Mouse (Mus musculus) heart, embryonic 11.5 days (tissue): ENCODE data around the gene Emx1. TPM values are rescaled to one million over a fixed set of nuclear protein-coding genes. Genes with fewer than 3 reads are reported as not detected.

ENCODE experiments used
- ATAC-seq: fragments of 200-750 bp; cut with Nextera tagmentation; replicated peaks from 2 replicates; pipeline ENCODE4 v1.8.0; 2017; ENCODE audit warnings: moderate library complexity; ENCODE audit not compliant: insufficient number of reproducible peaks, low FRiP score, low TSS enrichment
- H3K27ac ChIP-seq: fragments of 300-500 bp; sonication (generic); 2 replicates; pipeline ENCODE4 v1.5.1; 2014; ENCODE audit warnings: mild to moderate bottlenecking, low read depth, low read length
- H3K27me3 ChIP-seq: fragments of 300-500 bp; sonication (generic); 2 replicates; pipeline ENCODE4 v1.6.1; 2014; ENCODE audit warnings: mild to moderate bottlenecking, low read length, mixed read lengths; ENCODE audit not compliant: control insufficient read depth, insufficient read depth
- H3K36me3 ChIP-seq: fragments of 300-500 bp; sonication (generic); 2 replicates; pipeline ENCODE4 v1.6.1; 2014; ENCODE audit warnings: mild to moderate bottlenecking, low read length, moderate library complexity, mixed read lengths; ENCODE audit not compliant: control insufficient read depth, insufficient read depth
- H3K4me1 ChIP-seq: fragments of 300-500 bp; sonication (generic); 2 replicates; pipeline ENCODE4 v1.6.1; 2014; ENCODE audit warnings: low read length; ENCODE audit not compliant: control insufficient read depth, insufficient read depth
- H3K4me2 ChIP-seq: fragments of 300-500 bp; sonication (generic); 2 replicates; pipeline ENCODE4 v1.6.1; 2014; ENCODE audit warnings: mild to moderate bottlenecking, moderate library complexity
- H3K4me3 ChIP-seq: fragments of 300-500 bp; sonication (generic); 2 replicates; pipeline ENCODE4 v1.5.1; 2014; ENCODE audit warnings: low read depth, low read length
- H3K9ac ChIP-seq: fragments of 300-500 bp; sonication (generic); 2 replicates; pipeline ENCODE4 v1.6.1; 2014; ENCODE audit warnings: mild to moderate bottlenecking, low read depth, low read length, moderate library complexity
- H3K9me3 ChIP-seq: fragments of 300-500 bp; sonication (generic); replicated peaks from 2 replicates; pipeline ENCODE4 v1.6.1; 2016; ENCODE audit warnings: low read length; ENCODE audit not compliant: control insufficient read depth
- WGBS: fragments of 180-500 bp; shearing (Covaris S2); extraction: QIAGEN DNeasy Blood & Tissue Kit; methylation state at CpG from one replicate; pipeline ENCODE4 v1.1.7; 2014; ENCODE audit not compliant: insufficient replicate concordance; 5-methylcytosine and 5-hydroxymethylcytosine counted together
- polyA plus RNA-seq: library from polyadenylated mRNA; unstranded; fragments of >200 nt; fragmentation: Nextera tagmentation; extraction: Ambion mirVana; gene quantifications from 2 replicates; pipeline ENCODE4 v1.2.1, GENCODE M21; 2014

Gene Emx1
- polyA plus RNA-seq, 1 experiment from 2014 or later, result not detected

DNA sequence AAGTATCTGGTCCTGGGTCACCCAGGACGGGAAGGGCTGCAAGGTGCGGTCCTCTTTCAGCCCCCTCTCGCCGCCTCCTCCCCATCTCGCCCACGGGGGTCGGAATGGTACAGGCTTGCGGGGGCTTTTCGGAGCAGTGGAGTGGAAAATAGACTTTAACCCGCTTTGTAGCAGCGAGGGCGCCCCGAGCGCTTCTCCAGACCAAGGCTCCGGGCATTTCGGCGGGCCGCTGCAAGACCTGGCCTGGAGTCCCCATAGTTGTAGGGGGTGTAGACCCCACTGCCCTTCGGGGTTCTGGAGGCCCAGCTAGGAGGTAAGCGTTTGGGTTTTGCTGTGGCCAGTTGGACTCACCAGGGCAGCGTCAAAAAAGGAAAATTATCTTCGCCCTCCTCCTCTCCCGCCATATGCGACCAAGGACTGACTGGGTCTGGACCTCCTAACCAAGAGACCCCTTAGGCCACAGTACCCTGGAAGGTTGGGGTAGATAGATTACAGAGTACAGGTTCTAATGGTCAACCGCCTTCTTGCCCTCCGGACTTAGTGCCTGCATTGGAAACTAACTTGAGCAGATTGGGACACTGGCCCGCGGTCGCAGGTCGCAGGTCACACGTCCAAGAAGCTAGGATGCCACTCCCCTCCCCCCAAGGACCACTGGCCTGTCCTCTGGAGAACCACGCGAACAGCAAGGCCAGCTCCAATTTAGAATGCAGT is 1.1 kb upstream of the Emx1 start:
- Histone ChIP-seq H3K36me3 (no peaks in the 10 kb centered on the region), H3K9ac (no peak overlapping the region), H3K27ac (no peak overlapping the region), H3K27me3 (peaks cover 71% of the 10 kb centered on the region), H3K4me3 (peak overlapping the region; percentile 43; the same call in 1 of the 2 replicates), H3K9me3 (no peaks in the 10 kb centered on the region), H3K4me1 (peaks cover 12% of the 10 kb centered on the region), H3K4me2 (peak overlapping the region; percentile 41)
- no peak for ATAC-seq
- WGBS, result 2% methylated on average over 33 of the region's 33 CpGs

DNA sequence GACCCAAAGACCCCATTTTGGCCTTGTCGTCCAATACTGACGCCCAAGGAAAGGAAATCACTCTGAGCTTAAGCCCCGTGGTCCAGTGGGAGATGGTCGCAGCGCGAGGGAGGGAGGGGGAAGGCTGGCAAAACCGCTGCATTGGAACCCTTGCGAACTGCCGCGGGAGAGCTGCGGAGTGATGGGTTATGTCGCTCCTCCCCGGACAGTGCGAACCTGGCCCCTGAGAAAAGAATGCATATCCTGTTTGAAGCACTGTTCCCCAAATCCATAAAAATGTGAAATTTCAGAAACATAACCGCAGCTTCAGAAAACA is 536 bp upstream of the Emx1 start:
- Histone ChIP-seq H3K4me2 (no peak overlapping the region), H3K9ac (no peak overlapping the region), H3K27me3 (peaks cover 76% of the 10 kb centered on the region), H3K27ac (no peak overlapping the region), H3K36me3 (no peaks in the 10 kb centered on the region), H3K4me1 (peaks cover 12% of the 10 kb centered on the region), H3K4me3 (peak overlapping the region; percentile 43; the same call in 1 of the 2 replicates), H3K9me3 (no peaks in the 10 kb centered on the region)
- ATAC-seq, result no peak
- WGBS, result under 1% methylated on average over 15 of the region's 15 CpGs

DNA sequence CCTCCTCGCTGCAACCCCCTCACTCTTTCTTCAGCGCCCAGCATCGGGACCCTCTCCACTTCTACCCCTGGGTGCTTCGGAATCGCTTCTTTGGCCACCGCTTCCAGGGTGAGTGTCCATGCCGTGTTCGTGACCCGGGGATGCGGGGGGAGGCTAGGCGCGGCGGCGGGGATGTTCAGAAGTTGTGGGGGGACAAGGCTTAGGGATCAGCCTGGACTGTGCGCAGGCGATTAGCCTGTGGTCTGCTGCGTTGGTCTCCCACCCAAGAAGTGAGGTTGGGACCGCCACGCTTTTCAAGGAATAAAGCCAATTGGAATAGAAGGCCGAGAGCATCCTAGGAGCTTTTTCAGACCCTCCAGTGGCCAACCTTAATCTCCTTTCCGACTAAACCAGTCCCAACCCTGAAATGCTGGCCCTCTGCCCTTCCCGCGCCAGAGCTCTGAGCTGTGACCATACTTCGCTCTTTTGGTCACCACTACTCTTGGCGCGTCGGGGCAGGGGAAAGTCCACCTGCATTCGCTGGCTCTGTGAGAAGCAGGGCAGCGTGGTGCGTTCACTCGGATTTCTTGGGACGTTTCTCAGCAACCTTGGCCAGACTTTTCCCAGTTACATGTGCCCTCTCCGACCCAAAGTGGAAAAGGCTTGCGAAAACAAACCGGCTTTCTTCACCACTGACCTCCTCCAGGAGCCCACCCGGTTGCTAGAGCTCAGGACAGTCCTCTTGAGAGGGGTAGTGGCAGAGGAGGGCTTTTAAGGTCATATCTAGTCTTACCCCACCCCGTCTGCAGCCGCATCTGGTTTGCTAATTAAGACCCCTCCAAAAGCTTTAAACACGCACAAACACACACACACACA is 1.2 kb downstream of the Emx1 start:
- peaks cover 12% of the 10 kb centered on the region for H3K4me1 ChIP-seq
- H3K4me2 ChIP-seq, result peak overlapping the region; percentile 72
- H3K27ac ChIP-seq, result no peak overlapping the region
- H3K9ac ChIP-seq, result no peak overlapping the region
- no peak for ATAC-seq
- H3K36me3 ChIP-seq, result no peaks in the 10 kb centered on the region
- no peaks in the 10 kb centered on the region for H3K9me3 ChIP-seq
- 1% methylated on average over 39 of the region's 39 CpGs for WGBS
- H3K27me3 ChIP-seq, result peaks cover 89% of the 10 kb centered on the region
- H3K4me3 ChIP-seq, result peak overlapping the region; percentile 43

DNA sequence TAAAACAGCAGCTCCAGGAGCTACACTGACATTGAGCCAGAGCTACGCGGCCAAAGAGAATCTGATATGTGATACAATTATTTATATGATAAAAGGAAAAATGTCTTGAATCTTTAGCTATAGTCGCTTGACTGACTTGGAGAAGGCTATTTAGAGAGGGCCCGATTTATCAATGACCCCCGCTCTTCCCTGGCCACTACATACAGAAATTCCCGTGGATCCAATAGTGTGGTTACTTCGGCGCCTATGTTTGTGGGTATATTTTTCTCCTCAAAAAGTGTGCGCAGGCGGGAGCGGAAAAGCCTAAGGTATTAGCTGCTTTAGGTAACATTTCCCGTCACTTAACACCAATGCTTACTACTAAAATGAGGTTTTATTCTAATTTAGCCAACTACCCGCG is 2.1 kb downstream of the Emx1 start:
- Histone ChIP-seq H3K9ac (no peak overlapping the region), H3K27me3 (peaks cover 92% of the 10 kb centered on the region), H3K9me3 (no peaks in the 10 kb centered on the region), H3K4me2 (no peak overlapping the region), H3K4me3 (no peak overlapping the region), H3K27ac (no peak overlapping the region), H3K36me3 (no peaks in the 10 kb centered on the region), H3K4me1 (peaks cover 12% of the 10 kb centered on the region)
- WGBS, result 7% methylated on average over 14 of the region's 14 CpGs
- ATAC-seq, result no peak

DNA sequence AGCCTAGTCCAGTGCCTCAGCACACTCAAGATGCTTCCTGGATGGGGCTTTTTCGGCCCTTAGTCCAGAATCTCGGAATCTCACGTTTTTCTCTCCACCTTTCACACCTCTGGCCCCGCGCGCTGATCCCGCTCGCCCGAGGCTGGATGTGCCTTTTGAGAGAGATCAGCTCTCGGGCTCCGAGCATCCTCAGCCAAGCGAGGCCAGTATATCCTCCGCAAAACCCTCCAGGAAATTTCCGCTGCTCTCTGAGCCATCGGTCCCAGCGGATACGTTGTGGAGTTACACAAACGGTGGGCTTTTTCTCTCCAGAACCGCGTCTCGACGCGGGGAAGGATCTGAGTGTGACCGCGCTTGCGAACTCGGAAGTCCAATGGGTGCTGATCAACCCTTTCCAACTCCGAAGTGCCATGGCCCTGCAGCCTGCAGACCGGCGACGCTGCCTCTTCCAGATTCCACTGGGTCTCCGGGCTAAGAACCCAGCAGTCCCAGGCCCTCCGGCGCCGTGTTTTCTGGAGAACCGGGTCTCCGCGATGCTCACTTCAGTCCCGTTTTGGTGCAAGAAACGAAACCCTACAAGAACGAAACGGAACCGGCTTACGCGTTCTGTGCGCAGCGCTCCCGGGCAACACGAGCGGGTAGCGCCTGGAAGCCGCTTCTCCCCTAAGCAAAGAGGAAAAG is 2.8 kb downstream of the Emx1 start:
- Histone ChIP-seq H3K9ac (no peak overlapping the region), H3K4me1 (peaks cover 12% of the 10 kb centered on the region), H3K4me3 (peak overlapping the region; percentile 41), H3K36me3 (no peaks in the 10 kb centered on the region), H3K9me3 (no peaks in the 10 kb centered on the region), H3K4me2 (peak overlapping the region; percentile 71), H3K27me3 (peaks cover 94% of the 10 kb centered on the region), H3K27ac (no peak overlapping the region)
- under 1% methylated on average over 52 of the region's 52 CpGs for WGBS
- ATAC-seq, result no peak

DNA sequence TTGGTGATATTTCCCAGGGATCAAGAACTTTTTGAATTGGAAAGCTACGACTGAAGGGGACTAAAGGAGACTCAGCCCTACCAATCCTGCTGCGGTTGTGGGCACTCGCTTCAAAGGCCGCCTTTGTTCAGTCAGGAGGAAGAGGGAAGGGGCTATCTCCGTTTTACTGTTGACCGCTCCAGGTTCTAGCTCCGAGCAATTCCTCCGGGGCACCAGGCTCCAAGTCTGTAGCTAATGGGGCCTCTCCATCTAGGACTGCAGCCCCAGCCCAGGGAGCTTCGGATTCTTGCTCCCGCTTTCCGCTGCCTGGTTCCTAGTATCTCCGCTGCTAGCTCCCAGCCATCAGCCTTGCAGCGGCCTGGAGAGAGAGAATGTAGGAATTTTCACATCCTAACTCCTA is 3.4 kb downstream of the Emx1 start:
- no peak for ATAC-seq
- no peaks in the 10 kb centered on the region for H3K9me3 ChIP-seq
- peaks cover 92% of the 10 kb centered on the region for H3K27me3 ChIP-seq
- no peak overlapping the region for H3K9ac ChIP-seq
- H3K27ac ChIP-seq, result no peak overlapping the region
- H3K4me2 ChIP-seq, result peak overlapping the region; percentile 71
- H3K4me3 ChIP-seq, result peak overlapping the region; percentile 41
- WGBS, result 2% methylated on average over 13 of the region's 13 CpGs
- peaks cover 12% of the 10 kb centered on the region for H3K4me1 ChIP-seq
- no peaks in the 10 kb centered on the region for H3K36me3 ChIP-seq

DNA sequence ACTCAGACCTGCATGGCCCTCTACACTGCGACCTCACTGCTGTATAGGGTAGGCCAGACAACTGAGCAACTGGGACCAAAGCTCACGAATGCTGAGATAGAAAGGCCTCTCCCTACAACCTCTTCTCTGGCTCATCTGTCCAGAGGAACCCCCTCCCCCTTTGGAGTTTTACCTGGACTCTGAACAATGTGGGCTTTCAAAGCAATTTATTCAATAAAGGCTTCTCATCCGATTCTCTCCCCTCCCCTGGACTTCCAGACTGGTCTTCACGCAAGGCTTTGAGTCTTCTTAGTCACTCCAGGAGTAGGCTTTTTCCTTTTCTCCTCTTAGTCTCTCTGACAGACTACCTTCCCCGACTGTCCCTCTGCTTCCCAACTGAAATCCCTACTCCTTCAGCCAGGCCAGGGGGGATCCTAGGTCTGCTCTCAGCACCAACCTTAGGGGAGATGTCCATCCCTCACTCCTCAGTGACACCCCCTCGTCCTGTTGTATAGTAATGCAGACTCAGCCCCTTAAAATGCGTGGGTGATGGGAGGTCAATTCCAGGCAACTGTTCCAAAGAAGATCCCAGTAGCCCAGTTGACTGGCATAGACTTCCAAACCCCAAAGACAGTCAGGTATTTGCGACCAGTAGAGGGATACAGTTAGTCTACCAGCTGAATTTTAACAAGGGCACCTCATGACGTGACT is 4.7 kb downstream of the Emx1 start:
- peaks cover 91% of the 10 kb centered on the region for H3K27me3 ChIP-seq
- no peaks in the 10 kb centered on the region for H3K36me3 ChIP-seq
- no peak overlapping the region for H3K27ac ChIP-seq
- no peak overlapping the region for H3K9ac ChIP-seq
- no peaks in the 10 kb centered on the region for H3K9me3 ChIP-seq
- H3K4me1 ChIP-seq, result peaks cover 7% of the 10 kb centered on the region
- no peak for ATAC-seq
- no peak overlapping the region for H3K4me3 ChIP-seq
- H3K4me2 ChIP-seq, result no peak overlapping the region
- WGBS, result 17% methylated on average over 9 of the region's 9 CpGs
